In the genomic region with DNA sequence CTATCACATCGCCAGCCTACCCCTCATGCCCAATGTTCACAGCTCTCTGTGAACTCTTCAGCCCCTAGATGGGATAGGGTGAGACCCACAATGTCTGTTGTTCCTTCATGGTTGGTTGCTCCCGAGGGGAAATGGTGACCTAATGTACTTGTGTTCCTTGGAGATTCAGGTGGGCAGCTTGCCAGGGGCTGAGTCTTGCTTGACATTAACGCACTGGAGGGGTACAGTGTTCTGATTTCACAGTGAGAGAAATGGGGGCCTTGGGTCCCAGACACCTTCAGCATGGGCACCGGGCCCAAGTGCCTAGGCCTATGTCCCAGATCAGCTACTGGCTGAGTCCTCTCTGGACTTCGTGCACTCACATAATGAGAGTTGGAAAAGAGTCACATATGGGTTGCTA, we compare ENCODE assay signal across 14 mouse cellular contexts. TPM values are rescaled to one million over a fixed set of nuclear protein-coding genes. Genes with fewer than 3 reads are reported as not detected.
A peak's percentile ranks its signal among the peaks of the same experiment; 100 is the strongest.
DNase-seq lines count a peak whose midpoint lies in the region.
"Had no signal": no experiment of that assay in that cellular context is flagged by ENCODE, and none has a peak within 500 bp of the region (broad histone marks: within the 10 kb centered on the region; RNA-seq: fewer than 3 reads in every experiment).

No protein-coding gene starts in this region.

- DNase-seq in cerebellum, postnatal 10 days = peak; percentile 30 to 33
- no peak for DNase-seq in cerebellum, adult 18-20 months
- peak; percentile 28 for DNase-seq in left cerebral cortex, postnatal 4 days
- no peak for DNase-seq in left cerebral cortex, adult 9 months (ENCODE audit: low spot score in 2 of 2)
- DNase-seq in MN1 (ENCODE audit: low spot score) = peak; percentile 42
- peak; percentile 68 for DNase-seq in kidney, postnatal 10 days
- no peak for DNase-seq in right cerebral cortex, adult 18-20 months
- no peak for DNase-seq in Muller cell, postnatal 12 days (ENCODE audit: inconsistent ontology term)
- DNase-seq: cerebellum, adult 11 months; cerebellum, postnatal 36 days; layer of hippocampus, postnatal 36 days; thymus, adult 2 months had no signal

- intact Hi-C loops in left cerebral cortex, postnatal 4 days (cut with DNase I) = no loop called here

RNA-seq across cellular contexts. Expression of gene Itih3, which starts 10.2 kb away (rescaled TPM):
- 1 to 10 TPM; 2.4 to 3.7 TPM for total RNA-seq in left cerebral cortex, postnatal 4 days (2021)

RNA-seq across cellular contexts. Expression of gene Itih4, which starts 27.1 kb away (rescaled TPM):
- not detected for total RNA-seq in left cerebral cortex, postnatal 4 days (2021)
- total RNA-seq: layer of hippocampus, postnatal 36 days; left cerebral cortex, postnatal 36 days had no signal

RNA-seq across cellular contexts. Expression of gene Itih1, which starts 29.7 kb away (rescaled TPM):
- total RNA-seq in left cerebral cortex, postnatal 4 days (2021) = not detected
- total RNA-seq: heart, postnatal 25 days; layer of hippocampus, postnatal 36 days; left cerebral cortex, postnatal 36 days had no signal

RNA-seq across cellular contexts. Expression of gene Mustn1, which starts 34.4 kb away (rescaled TPM):
- 1 to 10 TPM; 1.1 to 1.4 TPM for total RNA-seq in left cerebral cortex, postnatal 4 days (2021)

RNA-seq across cellular contexts. Expression of gene Nek4, which starts 37.8 kb away (rescaled TPM):
- 10 to 100 TPM; 15.7 to 16.5 TPM for total RNA-seq in left cerebral cortex, postnatal 4 days (2021)

Comparison
In these comparisons a context has a peak if more than half of its experiments do, and no peak if none do; other contexts are left out.
1. DNase-seq: peak in cerebellum, postnatal 10 days (2 of 2), left cerebral cortex, postnatal 4 days (single experiment), MN1 (single experiment) and kidney, postnatal 10 days (single experiment); none in cerebellum, adult 18-20 months (0 of 2), left cerebral cortex, adult 9 months (0 of 2), right cerebral cortex, adult 18-20 months (single experiment) and Muller cell, postnatal 12 days (single experiment).